Mouse (Mus musculus) common myeloid progenitor, adult 5-6 weeks (primary cell): ENCODE measurements around the gene Ddx19b. TPM values are rescaled to one million over a fixed set of nuclear protein-coding genes. Genes with fewer than 3 reads are reported as not detected.
"Not testable (repeated sequence)": the region's sequence is repeated elsewhere in the genome, so short reads cannot be mapped to it uniquely, and the experiment has no call there.

Experiments used
- ATAC-seq: replicated peaks from 2 replicates; pipeline ENCODE4 v1.8.0; 2016; ENCODE audit warnings: low read depth, mild to moderate bottlenecking, moderate TSS enrichment, inconsistent platforms; ENCODE audit not compliant: poor library complexity, severe bottlenecking
- total RNA-seq: library from RNA; stranded (forward); fragments of 200-1000, 187-1606 nt; gene quantifications from 2 replicates; pipeline ENCODE4 v1.2.3, GENCODE M21; 2017

Gene Ddx19b
- 14.0 and 14.6 TPM in 2 replicates for total RNA-seq

- no peak for ATAC-seq
Observed at GRCm38 (mm10) chr8:111031572-111031971, at the start of gene Ddx19b. Gene Ddx19b, minus strand, starts transcription at chr8:111031751.

GRCm38 (mm10) chr8:111079861-111080271, 48.3 kb upstream of the Ddx19b start:
- ATAC-seq, result 0 out of 2 replicates have a peak, but pooled peaks have one; percentile 25

GRCm38 (mm10) chr8:111079461-111079860, 47.9 kb upstream of the Ddx19b start:
- ATAC-seq, result no peak

GRCm38 (mm10) chr8:111075926-111076325, 44.4 kb upstream of the Ddx19b start:
- no peak for ATAC-seq

- not testable (repeated sequence) for ATAC-seq
Observed at GRCm38 (mm10) chr8:111068660-111069059, 37.1 kb upstream of the Ddx19b start.

GRCm38 (mm10) chr8:111067439-111067838, 35.9 kb upstream of the Ddx19b start:
- ATAC-seq, result no peak

- ATAC-seq, result no peak
Observed at GRCm38 (mm10) chr8:111066308-111066707, 34.8 kb upstream of the Ddx19b start.

GRCm38 (mm10) chr8:111062893-111063292, 31.3 kb upstream of the Ddx19b start:
- ATAC-seq, result no peak

GRCm38 (mm10) chr8:111062072-111062757, 30.7 kb upstream of the Ddx19b start:
- peak; percentile 75 for ATAC-seq

GRCm38 (mm10) chr8:111061688-111062071, 30.1 kb upstream of the Ddx19b start:
- peak; percentile 30 for ATAC-seq

- no peak for ATAC-seq
Observed at GRCm38 (mm10) chr8:111058946-111059572, 27.5 kb upstream of the Ddx19b start.

GRCm38 (mm10) chr8:111056691-111057293, 25.2 kb upstream of the Ddx19b start:
- no peak for ATAC-seq

- ATAC-seq, result peak; percentile 99
Observed at GRCm38 (mm10) chr8:111056158-111056663, 24.7 kb upstream of the Ddx19b start, which contains the start of gene Exosc6. Gene Exosc6, plus strand, starts transcription at chr8:111056339.

GRCm38 (mm10) chr8:111055661-111056060, 24.1 kb upstream of the Ddx19b start:
- ATAC-seq, result no peak

GRCm38 (mm10) chr8:111055031-111055634, 23.6 kb upstream of the Ddx19b start:
- ATAC-seq, result no peak

- no peak for ATAC-seq
Observed at GRCm38 (mm10) chr8:111053827-111054518, 22.4 kb upstream of the Ddx19b start.

GRCm38 (mm10) chr8:111049106-111049505, 17.6 kb upstream of the Ddx19b start:
- ATAC-seq, result no peak

GRCm38 (mm10) chr8:111048694-111049093, 17.1 kb upstream of the Ddx19b start:
- ATAC-seq, result no peak

- no peak for ATAC-seq
Observed at GRCm38 (mm10) chr8:111044003-111044734, 12.6 kb upstream of the Ddx19b start.
